Mouse (Mus musculus) limb, embryonic 13.5 days (tissue): ENCODE measurements around the gene Ywhag. TPM values are rescaled to one million over a fixed set of nuclear protein-coding genes. Genes with fewer than 3 reads are reported as not detected.

Experiments
- ATAC-seq: fragments of 200-750 bp; cut with Nextera tagmentation; 2 replicates; pipeline ENCODE4 v1.8.0; 2017; ENCODE audit warnings: low read depth, moderate number of reproducible peaks, moderate TSS enrichment; ENCODE audit not compliant: low FRiP score
- H3K27ac ChIP-seq: fragments of 300-500 bp; sonication (generic); 2 replicates; pipeline ENCODE4 v1.5.1; 2015; ENCODE audit warnings: inconsistent platforms, mild to moderate bottlenecking, moderate library complexity
- H3K27me3 ChIP-seq: fragments of 300-500 bp; sonication (generic); 2 replicates; pipeline ENCODE4 v1.6.1; 2015; ENCODE audit warnings: mild to moderate bottlenecking, inconsistent platforms
- H3K36me3 ChIP-seq: fragments of 300-500 bp; sonication (generic); 2 replicates; pipeline ENCODE4 v1.6.1; 2015; ENCODE audit warnings: inconsistent platforms, mild to moderate bottlenecking, moderate library complexity
- H3K4me1 ChIP-seq: fragments of 300-500 bp; sonication (generic); 2 replicates; pipeline ENCODE4 v1.6.1; 2015; ENCODE audit warnings: inconsistent platforms
- H3K4me2 ChIP-seq: fragments of 300-500 bp; sonication (generic); replicated peaks from 2 replicates; pipeline ENCODE4 v1.6.1; 2015; ENCODE audit warnings: inconsistent platforms, mild to moderate bottlenecking, moderate library complexity
- H3K4me3 ChIP-seq: fragments of 300-500 bp; sonication (generic); 2 replicates; pipeline ENCODE4 v1.5.1; 2015; ENCODE audit warnings: moderate library complexity, mild to moderate bottlenecking, inconsistent platforms
- H3K9ac ChIP-seq: fragments of 300-500 bp; sonication (generic); 2 replicates; pipeline ENCODE4 v1.6.1; 2015; ENCODE audit warnings: mild to moderate bottlenecking, inconsistent platforms
- H3K9me3 ChIP-seq: fragments of 300-500 bp; sonication (generic); 2 replicates; pipeline ENCODE4 v1.6.1; 2016; ENCODE audit warnings: inconsistent platforms
- WGBS: fragments of 180-500 bp; shearing (Covaris S2); methylation state at CpG from one replicate; pipeline ENCODE4 v1.1.7; 2015; 5-methylcytosine and 5-hydroxymethylcytosine counted together
- polyA plus RNA-seq: library from polyadenylated mRNA; unstranded; fragments of >200 nt; fragmentation: Nextera tagmentation; extraction: Ambion mirVana; gene quantifications from 2 replicates; pipeline ENCODE4 v1.2.1, GENCODE M21; 2015

Ywhag gene
- polyA plus RNA-seq, 1 experiment from 2014 or later = 168 TPM

DNA sequence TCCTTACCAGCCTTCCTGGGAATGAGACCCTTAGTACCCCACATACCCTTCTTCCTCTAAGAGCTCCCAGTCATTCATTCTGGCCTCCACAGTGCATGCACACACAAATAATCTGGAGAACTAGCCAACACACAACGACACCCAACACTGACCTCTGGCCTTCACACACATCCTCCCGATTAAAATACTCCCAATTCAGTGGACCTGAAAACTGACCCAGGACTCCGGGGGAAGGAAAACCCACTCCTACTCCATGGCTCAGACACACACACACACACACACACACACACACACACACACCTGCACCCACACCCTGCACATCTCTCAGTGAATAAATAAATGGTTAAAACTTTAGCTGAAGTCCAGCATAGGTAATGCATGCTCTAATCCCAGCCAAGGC is 14.5 kb downstream of the Ywhag start:
- no peak overlapping the region for H3K27ac ChIP-seq
- H3K4me1 ChIP-seq = no peaks in the 10 kb centered on the region
- 87% methylated on average over 3 of the region's 3 CpGs for WGBS
- H3K27me3 ChIP-seq = no peaks in the 10 kb centered on the region
- no peak overlapping the region for H3K4me2 ChIP-seq
- no peaks in the 10 kb centered on the region for H3K9me3 ChIP-seq
- no peak overlapping the region for H3K9ac ChIP-seq
- ATAC-seq = no peak
- H3K36me3 ChIP-seq = peaks cover 87% of the 10 kb centered on the region
- H3K4me3 ChIP-seq = no peak overlapping the region

DNA sequence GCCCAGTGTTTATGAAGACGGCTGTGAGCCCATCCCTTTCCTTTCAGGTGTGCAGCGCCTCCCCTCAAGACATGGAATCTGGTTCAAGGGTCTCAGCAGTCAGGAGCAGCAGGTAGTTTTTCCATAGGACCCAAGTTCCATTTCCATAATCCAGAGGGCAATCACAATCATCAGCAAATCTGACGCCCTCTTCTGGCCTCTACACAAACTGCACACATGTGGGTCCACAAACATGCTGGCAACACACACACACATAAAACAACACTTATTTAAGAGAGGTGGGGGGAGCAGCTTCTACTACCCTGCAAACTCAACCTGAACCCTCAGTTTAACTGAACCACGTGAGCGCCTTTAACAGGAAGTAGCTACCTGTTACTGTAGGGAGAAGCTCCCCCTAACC is 15.8 kb downstream of the Ywhag start:
- no peak overlapping the region for H3K4me3 ChIP-seq
- H3K9ac ChIP-seq = no peak overlapping the region
- peaks cover 94% of the 10 kb centered on the region for H3K36me3 ChIP-seq
- no peak for ATAC-seq
- H3K4me1 ChIP-seq = no peaks in the 10 kb centered on the region; the same call in 1 of the 2 replicates
- H3K27me3 ChIP-seq = no peaks in the 10 kb centered on the region
- 94% methylated on average over 5 of the region's 5 CpGs for WGBS
- H3K4me2 ChIP-seq = no peak overlapping the region
- H3K27ac ChIP-seq = no peak overlapping the region
- H3K9me3 ChIP-seq = no peaks in the 10 kb centered on the region

- no peak overlapping the region for H3K4me3 ChIP-seq
- H3K9ac ChIP-seq = no peak overlapping the region
- H3K4me2 ChIP-seq = no peak overlapping the region
- no peak for ATAC-seq
- WGBS = 93% methylated on average over 5 of the region's 5 CpGs
- peaks cover 95% of the 10 kb centered on the region for H3K36me3 ChIP-seq
- no peaks in the 10 kb centered on the region for H3K27me3 ChIP-seq
- H3K9me3 ChIP-seq = no peaks in the 10 kb centered on the region
- H3K4me1 ChIP-seq = no peaks in the 10 kb centered on the region; the same call in 1 of the 2 replicates
- H3K27ac ChIP-seq = no peak overlapping the region
Measured at GRCm38 (mm10) chr5:135918059-135918437, 16.4 kb downstream of the Ywhag start.

DNA sequence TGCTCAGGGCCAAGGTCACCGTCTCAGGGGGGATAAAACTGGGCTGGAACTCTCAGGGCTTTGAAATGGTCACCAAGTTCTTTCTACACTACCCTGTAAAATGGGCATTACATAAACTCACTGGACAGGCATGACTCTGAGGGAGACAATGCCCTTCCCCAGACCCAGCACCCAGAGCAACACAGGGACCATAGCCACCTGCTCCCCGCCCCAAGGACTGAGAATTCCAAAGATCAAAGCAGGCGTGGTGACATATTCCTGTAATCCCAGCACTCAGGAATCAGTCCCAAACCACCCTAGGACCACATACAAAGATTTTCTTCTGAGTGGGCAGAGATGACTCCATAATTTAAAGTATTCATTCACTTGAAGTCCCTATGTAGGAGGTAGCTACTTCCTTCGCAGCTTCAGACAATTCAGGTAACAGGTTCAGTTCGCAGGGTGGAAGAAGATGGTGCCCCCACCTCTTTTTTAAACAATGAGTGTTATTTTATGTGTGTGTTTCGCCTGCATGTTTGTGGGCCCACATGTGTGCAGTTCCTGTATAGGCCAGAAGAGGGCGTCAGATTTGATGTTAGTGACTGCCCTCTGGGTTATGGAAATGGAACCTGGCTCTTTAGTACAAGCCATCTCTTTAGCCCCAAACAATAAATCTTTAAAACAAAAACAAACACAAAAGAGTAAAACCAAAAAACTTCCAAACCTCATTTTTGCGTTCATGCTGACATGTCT is 16.9 kb downstream of the Ywhag start:
- ATAC-seq = no peak
- Histone ChIP-seq H3K4me1 (no peaks in the 10 kb centered on the region; the same call in 1 of the 2 replicates), H3K9me3 (no peaks in the 10 kb centered on the region), H3K27ac (no peak overlapping the region), H3K27me3 (no peaks in the 10 kb centered on the region), H3K4me3 (no peak overlapping the region), H3K36me3 (peaks cover 94% of the 10 kb centered on the region), H3K9ac (no peak overlapping the region), H3K4me2 (no peak overlapping the region)
- 94% methylated on average over 8 of the region's 8 CpGs for WGBS

DNA sequence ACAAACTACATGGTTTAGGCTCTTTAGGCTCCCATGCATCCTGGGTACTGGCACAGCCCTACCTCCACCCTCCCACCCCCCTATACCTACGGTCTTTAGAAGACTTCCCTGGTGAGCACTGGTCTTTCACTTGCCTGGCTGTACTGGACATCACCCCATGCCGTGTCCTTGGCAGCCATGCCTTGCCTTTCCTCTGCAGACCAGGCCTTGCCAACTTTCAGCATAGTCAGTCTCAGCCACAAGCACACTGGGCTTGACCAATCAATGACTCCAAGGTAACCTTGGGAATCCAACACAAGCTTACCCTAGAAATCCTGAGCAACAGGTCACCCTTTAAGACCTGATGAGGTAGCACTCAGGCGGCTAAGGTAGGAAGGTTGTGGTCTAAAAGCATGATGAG is 17.8 kb downstream of the Ywhag start:
- no peak overlapping the region for H3K4me2 ChIP-seq
- WGBS = 97% methylated on average over 3 of the region's 3 CpGs
- H3K4me3 ChIP-seq = no peak overlapping the region
- no peak for ATAC-seq
- no peaks in the 10 kb centered on the region for H3K27me3 ChIP-seq
- no peaks in the 10 kb centered on the region for H3K9me3 ChIP-seq
- peaks cover 92% of the 10 kb centered on the region for H3K36me3 ChIP-seq
- H3K27ac ChIP-seq = no peak overlapping the region
- H3K9ac ChIP-seq = no peak overlapping the region; the same call in 1 of the 2 replicates
- H3K4me1 ChIP-seq = no peaks in the 10 kb centered on the region; the same call in 1 of the 2 replicates

- peaks cover 92% of the 10 kb centered on the region for H3K36me3 ChIP-seq
- H3K4me3 ChIP-seq = no peak overlapping the region
- no peak overlapping the region for H3K4me2 ChIP-seq
- H3K9ac ChIP-seq = no peak overlapping the region
- ATAC-seq = no peak
- 82% methylated on average over 6 of the region's 6 CpGs for WGBS
- no peak overlapping the region for H3K27ac ChIP-seq
- H3K9me3 ChIP-seq = no peaks in the 10 kb centered on the region
- H3K4me1 ChIP-seq = no peaks in the 10 kb centered on the region; the same call in 1 of the 2 replicates
- no peaks in the 10 kb centered on the region for H3K27me3 ChIP-seq
Measured at GRCm38 (mm10) chr5:135916051-135916565, 18.3 kb downstream of the Ywhag start.

DNA sequence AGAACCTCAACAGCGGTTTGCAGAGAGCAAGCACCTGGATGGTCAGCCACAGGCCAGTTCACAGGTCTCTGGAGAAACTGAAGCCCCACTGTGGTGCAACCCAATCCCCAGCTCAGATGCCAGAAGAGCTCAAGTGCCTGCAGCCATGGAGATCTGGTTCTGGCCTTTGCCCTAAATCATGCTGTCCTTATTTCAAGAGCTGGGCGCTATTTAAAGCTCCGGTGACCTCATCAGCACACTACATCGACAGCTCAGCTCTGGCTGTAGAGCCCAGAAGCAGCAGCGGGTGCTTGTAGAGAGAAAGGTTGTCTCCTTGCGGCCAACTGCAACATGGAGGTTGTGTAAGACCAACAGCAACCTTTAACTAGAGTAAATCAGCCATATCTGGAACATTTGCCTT is 20.3 kb downstream of the Ywhag start:
- 90% methylated on average over 6 of the region's 6 CpGs for WGBS
- ATAC-seq = no peak
- peaks cover 92% of the 10 kb centered on the region for H3K36me3 ChIP-seq

DNA sequence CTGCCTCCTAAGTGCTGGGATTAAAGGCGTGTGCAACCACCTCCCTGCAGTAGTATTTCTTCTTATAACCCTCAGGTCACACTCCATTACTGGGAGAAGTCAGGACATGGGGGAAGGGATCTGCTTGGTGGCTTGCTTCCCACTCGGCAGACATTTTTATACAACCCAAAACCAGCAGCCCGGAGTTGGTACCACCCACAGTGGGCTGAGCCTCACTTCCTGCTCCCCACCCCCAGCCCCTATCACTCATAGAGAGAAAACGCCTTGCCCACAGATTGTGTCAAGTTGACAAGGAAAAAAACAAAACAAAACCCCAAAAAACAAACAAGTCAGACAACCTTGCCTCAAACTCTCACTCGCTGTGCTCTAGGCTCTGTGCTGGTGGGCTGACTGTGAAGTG is 21.2 kb downstream of the Ywhag start:
- Histone ChIP-seq H3K27ac (no peak overlapping the region), H3K4me1 (no peaks in the 10 kb centered on the region; the same call in 1 of the 2 replicates), H3K4me2 (no peak overlapping the region), H3K9me3 (no peaks in the 10 kb centered on the region), H3K36me3 (peaks cover 90% of the 10 kb centered on the region), H3K27me3 (no peaks in the 10 kb centered on the region), H3K4me3 (no peak overlapping the region), H3K9ac (no peak overlapping the region)
- no peak for ATAC-seq
- 84% methylated on average over 5 of the region's 5 CpGs for WGBS

More for the DNA sequence above, 20.3 kb downstream of the Ywhag start:
- no peak overlapping the region for H3K4me2 ChIP-seq
- no peaks in the 10 kb centered on the region; the same call in 1 of the 2 replicates for H3K4me1 ChIP-seq
- no peaks in the 10 kb centered on the region for H3K27me3 ChIP-seq
- no peaks in the 10 kb centered on the region for H3K9me3 ChIP-seq
- no peak overlapping the region for H3K9ac ChIP-seq
- H3K4me3 ChIP-seq = no peak overlapping the region
- no peak overlapping the region for H3K27ac ChIP-seq

GRCm38 (mm10) chr5:135911633-135912220 is 22.7 kb downstream of the Ywhag start:
- H3K27ac ChIP-seq = no peak overlapping the region
- H3K4me1 ChIP-seq = no peaks in the 10 kb centered on the region; the same call in 1 of the 2 replicates
- no peak overlapping the region for H3K4me3 ChIP-seq
- H3K27me3 ChIP-seq = no peaks in the 10 kb centered on the region
- H3K4me2 ChIP-seq = no peak overlapping the region
- no peak overlapping the region for H3K9ac ChIP-seq
- ATAC-seq = no peak
- no peaks in the 10 kb centered on the region for H3K9me3 ChIP-seq
- WGBS = 87% methylated on average over 11 of the region's 11 CpGs
- H3K36me3 ChIP-seq = peaks cover 90% of the 10 kb centered on the region

DNA sequence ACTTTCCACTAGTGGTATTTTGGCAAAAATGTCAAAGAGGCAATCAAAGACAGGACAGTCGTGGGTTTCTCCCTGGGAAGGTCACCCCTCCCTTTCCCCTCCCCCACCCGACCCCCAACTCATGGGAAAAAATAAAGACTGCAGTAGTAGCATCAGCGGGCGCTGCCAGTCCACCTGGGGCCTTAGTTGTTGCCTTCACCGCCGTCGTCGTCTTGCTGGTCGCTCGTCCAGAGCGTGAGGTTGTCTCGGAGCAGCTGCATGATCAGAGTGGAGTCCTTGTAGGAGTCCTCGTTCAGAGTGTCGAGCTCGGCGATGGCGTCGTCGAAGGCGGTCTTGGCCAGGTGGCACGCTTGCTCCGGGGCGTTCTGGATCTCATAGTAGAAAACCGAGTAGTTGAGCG is 23.6 kb downstream of the Ywhag start:
- H3K27me3 ChIP-seq = no peaks in the 10 kb centered on the region

DNA sequence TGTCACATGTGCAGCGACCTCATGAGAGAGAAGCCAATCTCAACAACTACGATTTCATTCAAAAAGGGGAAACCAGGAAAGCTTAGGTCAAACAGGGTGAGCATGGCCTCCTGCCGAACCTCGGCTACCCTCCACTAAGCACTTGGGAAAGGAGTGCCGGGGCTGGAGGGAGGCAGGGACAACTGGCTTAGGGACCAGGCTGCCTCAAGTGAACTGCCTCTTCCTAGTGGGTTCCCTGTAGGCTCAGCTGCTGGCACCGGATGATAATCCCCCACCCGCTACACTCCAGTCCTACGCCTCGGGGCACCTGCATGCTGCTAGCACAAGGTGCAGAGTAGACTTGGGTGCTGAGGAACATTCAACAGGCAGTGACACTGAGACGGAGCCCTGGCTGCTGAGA is 24.8 kb downstream of the Ywhag start:
- Histone ChIP-seq H3K27ac (no peak overlapping the region), H3K4me2 (no peak overlapping the region), H3K4me3 (no peak overlapping the region), H3K27me3 (no peaks in the 10 kb centered on the region), H3K4me1 (peaks cover 4% of the 10 kb centered on the region; the same call in 1 of the 2 replicates), H3K9me3 (no peaks in the 10 kb centered on the region), H3K9ac (no peak overlapping the region), H3K36me3 (peaks cover 78% of the 10 kb centered on the region)
- no peak for ATAC-seq
- 85% methylated on average over 10 of the region's 10 CpGs for WGBS

More for the DNA sequence above, 23.6 kb downstream of the Ywhag start:
- H3K9ac ChIP-seq = no peak overlapping the region
- H3K27ac ChIP-seq = no peak overlapping the region
- peaks cover 3% of the 10 kb centered on the region; the same call in 1 of the 2 replicates for H3K4me1 ChIP-seq
- ATAC-seq = no peak
- H3K36me3 ChIP-seq = peaks cover 85% of the 10 kb centered on the region
- no peaks in the 10 kb centered on the region for H3K9me3 ChIP-seq
- WGBS = 90% methylated on average over 25 of the region's 25 CpGs
- H3K4me2 ChIP-seq = no peak overlapping the region
- H3K4me3 ChIP-seq = no peak overlapping the region

DNA sequence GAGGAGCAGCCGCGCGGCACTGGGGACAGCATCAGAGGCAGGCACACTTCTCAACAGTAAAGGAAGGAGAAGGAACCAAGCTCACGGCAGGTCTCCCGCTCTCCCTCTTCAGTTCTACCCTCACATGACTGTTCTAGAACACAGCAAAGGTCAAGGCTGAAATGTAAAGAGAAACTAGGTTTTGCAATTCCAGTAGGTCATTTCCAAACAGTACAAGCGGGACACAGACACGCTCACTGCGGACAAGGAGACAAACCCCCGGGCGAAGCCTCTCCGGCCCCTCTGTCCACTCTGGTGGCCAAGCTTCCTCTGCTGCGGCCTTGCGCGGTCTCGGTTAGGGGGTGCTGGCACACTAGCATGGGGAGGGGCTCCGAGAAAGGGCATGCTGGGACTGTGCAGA is 25.4 kb downstream of the Ywhag start:
- H3K27me3 ChIP-seq = no peaks in the 10 kb centered on the region
- WGBS = 93% methylated on average over 16 of the region's 16 CpGs
- H3K4me2 ChIP-seq = no peak overlapping the region
- no peaks in the 10 kb centered on the region for H3K9me3 ChIP-seq
- peaks cover 9% of the 10 kb centered on the region; the same call in 1 of the 2 replicates for H3K4me1 ChIP-seq
- H3K9ac ChIP-seq = no peak overlapping the region
- no peak overlapping the region for H3K4me3 ChIP-seq
- peaks cover 73% of the 10 kb centered on the region for H3K36me3 ChIP-seq
- no peak for ATAC-seq
- H3K27ac ChIP-seq = no peak overlapping the region
